Mouse (Mus musculus): ENCODE data around the gene Hadh. TPM values are rescaled to one million over a fixed set of nuclear protein-coding genes. Genes with fewer than 3 reads are reported as not detected.

Gene Hadh
- total RNA-seq, 2 experiments from 2014 or later = 23.1 to 24.6 TPM

Other genes starting within 250 kb of the Hadh start
- gene Lef1, start 161.6 kb downstream of the Hadh start, total RNA-seq (2021) = 1 to 10 TPM; 5.4 to 5.8 TPM
- gene Cyp2u1, start 31.1 kb upstream of the Hadh start, total RNA-seq (2021) = 10 to 100 TPM; 15.9 to 17.5 TPM
- 1 to 10 TPM; 3.4 to 5.8 TPM for gene Sgms2, start 219.3 kb upstream of the Hadh start, total RNA-seq (2021)